Mouse (Mus musculus) bone marrow macrophage, adult 2 months (primary cell): ENCODE results near the gene Rnf123.

Experiments
- CTCF ChIP-seq: IDR thresholded peaks from 2 replicates; pipeline ENCODE4 v1.5.1; 2012; ENCODE audit warnings: low read depth, mild to moderate bottlenecking, low read length, moderate library complexity
- POLR2A ChIP-seq: IDR thresholded peaks from 2 replicates; pipeline ENCODE4 v1.6.1; 2012; ENCODE audit warnings: mild to moderate bottlenecking, low read depth, low read length, borderline replicate concordance

DNA sequence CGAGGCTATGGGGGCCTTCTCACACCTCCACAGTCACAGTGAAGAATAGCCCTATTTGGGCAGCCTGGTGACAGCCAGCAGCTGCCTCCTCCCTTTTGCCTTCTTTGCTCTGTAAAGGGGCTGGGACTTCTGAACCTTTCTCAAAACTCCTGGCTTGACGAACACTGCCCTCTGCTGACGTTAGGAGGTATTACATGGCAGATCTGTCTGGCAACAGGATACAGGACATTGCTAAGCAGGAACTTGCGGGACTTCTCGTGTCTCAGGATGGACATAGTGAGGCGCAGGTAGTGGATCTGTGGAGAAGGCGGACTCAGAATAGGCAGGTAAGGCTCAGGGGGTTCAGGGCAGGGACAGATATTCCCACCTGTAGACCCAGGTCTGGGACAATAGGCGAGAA, 15.2 kb downstream of the Rnf123 start:
- TF ChIP-seq POLR2A, result no peak
- peak; percentile 31 for TF ChIP-seq CTCF
